Mouse (Mus musculus) cerebellum, postnatal 10 days (tissue): ENCODE results near the gene Sgms1.
A peak's percentile ranks its signal among the peaks of the same experiment; 100 is the strongest.
"Not testable (repeated sequence)": the region's sequence is repeated elsewhere in the genome, so short reads cannot be mapped to it uniquely, and the experiment has no call there.

Source experiments
- DNase-seq, 2 experiments: peaks; one replicate each; pipeline ENCODE4 v3.0.0; 2021; ENCODE audit warnings: mixed read lengths in 2 of 2

The Sgms1 gene

DNA sequence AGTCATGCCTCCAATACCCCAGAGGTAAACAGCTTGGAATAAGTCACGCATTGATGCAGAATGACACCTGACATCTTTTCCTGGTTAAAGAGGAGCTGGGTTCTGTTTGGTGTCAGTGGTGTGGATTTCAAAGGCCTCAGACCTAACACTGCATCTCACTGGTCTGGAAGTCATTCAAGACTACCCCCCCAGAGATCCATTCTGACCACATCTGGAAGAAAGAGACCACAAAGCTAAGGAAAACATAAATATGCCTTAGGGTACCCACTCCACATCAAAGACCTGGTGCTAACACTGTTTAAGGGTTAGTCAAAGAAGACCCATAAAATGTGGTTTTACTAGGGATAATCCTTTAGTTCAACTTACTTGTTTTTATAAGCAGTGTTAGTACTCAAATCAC lies 65.0 kb downstream of the Sgms1 start:
- no peak for DNase-seq

DNA sequence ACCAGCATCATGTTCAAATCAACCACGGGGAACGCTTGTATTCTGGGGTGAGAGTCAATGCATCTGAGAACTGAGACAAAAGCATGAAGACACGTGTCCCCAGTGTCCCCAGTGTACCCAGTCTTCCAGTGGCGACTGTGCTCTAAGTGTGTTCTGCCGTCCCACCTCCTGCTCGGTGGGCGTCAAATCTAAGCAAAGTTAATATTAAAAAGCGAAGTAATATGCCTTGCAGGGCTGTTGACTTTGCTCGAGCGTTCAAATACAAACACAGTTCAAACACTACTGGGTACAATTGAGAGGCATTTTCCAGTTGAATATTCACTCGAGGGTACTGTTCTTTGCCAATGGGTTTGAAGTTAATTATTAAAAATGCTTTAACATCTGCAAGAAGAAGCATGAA lies 66.4 kb downstream of the Sgms1 start:
- DNase-seq, result no peak

DNA sequence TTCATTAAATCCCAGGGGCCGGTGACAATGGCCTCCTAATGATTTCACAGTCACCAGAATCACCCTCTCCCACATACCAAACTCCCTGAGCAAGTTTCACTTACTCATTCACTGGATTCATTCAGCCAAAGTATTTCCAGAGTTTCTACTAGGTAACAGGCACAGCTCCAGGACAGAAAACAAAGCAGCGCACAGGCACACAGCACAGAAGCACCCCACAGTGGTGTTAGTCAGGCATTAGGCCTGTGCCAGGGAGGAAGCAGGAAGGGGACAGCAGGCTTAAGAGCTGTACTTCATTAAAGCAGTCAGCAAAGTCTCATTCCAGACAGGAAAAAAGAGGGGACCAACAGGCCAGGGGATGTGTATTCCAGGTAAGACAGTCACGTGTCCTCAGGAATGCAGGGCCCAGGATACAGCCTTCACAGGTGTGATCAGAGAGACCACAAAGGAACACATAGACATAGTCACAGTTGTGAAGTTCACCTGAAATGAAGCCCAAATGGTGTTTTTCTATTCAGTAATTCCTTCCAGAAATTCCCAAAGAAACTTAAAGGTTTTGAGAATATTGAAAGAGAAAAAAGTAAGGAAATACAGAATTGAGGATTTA lies 67.0 kb downstream of the Sgms1 start:
- DNase-seq, result peak; percentile 51 to 66

DNA sequence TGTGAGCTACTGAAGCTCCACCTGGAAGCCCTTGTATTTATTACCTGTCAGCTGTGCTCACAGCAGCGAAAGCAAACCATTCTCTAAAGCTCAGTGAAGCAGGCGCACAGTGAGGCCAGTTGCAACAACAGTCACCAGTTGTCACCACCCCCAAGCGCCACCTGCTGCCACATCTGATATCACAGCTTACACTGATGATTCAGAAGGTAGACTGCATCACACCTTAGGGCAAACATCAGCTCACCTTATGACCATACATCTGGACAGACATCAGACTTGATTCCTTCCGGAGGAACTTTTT lies 69.2 kb downstream of the Sgms1 start:
- DNase-seq, result peak; percentile 66

DNA sequence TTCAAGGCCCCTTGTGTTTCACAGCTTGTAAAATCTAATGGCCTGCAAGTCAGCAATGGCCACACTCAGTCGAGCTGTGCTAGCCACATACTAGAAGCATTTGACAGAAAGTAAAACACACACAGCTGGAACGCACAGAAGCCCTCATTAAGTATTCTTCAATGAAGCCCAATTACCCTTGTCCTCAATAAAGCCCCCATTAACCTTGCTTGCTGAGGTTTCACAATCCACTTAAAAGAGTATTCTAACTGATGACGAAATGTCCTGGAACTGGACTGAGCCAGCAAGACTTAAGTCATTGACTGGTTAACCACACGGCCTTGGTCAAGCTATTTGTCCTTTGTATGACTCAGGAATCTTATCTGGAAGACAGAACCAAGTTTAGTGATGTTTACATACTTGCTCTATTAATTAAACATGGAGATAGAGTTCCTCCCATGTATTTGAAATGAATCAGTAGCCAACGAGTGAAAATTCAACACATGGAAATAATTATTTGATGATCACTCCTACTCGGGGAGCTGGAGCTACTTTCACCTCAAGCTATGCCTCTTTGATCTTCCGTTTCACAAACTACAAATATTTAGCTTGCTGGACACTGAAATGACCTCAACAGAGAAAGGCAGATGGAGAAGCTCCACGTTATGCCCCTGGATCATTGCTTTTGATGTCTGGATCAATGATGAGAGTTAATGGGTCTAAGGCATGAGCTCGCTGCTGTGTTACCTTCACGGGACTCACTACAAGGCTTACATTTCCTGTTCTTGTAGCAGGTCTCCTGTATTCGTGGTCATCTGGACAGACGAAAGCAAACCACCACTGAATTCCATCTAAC lies 69.8 kb downstream of the Sgms1 start:
- DNase-seq, result no peak

DNA sequence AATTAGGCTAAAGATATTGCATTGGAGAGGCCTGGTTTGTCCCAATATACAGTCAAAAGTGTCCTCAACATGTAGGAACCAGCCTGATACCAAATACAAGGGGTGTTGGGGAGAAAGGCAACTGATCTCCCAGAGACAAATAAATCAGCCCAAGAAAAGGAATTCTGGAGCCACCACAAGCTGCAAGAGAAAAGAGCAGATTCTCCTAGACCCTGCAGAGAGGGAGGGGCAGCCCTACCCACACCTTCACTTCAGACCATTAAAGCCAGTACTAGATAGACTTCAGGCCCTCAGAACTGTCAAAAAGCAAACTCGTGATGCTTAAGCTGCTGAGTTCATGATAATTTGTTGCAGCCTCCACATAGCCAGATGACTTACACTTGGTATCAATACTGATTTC lies 70.5 kb downstream of the Sgms1 start:
- no peak for DNase-seq

DNA sequence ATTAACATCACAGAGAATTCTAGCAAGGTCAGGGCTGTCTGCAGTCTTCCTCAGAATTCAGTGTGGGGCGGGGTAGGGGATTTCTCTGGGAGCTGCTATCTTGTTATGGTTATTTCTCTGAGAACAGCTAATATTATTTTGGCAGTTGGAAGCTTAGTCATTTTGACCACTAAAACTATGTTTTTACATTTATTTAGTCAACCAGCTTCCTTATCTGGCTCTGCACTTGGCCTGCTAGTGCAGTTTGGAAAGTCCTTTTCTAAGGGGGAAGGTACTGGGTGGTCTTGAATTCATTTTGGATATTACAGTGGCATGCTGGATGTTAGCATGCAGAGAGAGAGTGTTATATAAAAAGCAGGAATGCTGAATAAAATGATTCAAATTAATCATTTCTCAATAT lies 72.2 kb downstream of the Sgms1 start:
- DNase-seq, result not testable (repeated sequence)

DNA sequence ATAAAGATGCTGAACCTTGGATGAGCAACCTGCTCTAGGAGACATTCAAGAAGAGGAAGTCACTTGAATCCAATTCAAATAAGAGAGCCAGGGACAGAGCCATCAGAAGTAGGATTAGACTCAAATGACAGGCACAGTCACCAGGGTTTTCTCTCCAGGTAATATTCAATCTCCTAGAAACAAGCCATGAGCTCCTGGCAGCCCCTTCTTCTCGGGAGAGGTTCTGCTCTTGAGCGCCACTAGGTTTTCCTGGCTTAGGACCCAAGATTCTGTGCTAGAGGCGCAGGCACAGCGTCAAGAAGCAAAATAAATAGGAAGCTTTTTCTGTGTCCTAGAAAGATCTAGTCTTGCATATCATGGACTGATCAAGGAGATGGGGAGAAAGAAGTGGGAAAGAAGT lies 76.2 kb downstream of the Sgms1 start:
- DNase-seq, result peak; percentile 32 to 45

DNA sequence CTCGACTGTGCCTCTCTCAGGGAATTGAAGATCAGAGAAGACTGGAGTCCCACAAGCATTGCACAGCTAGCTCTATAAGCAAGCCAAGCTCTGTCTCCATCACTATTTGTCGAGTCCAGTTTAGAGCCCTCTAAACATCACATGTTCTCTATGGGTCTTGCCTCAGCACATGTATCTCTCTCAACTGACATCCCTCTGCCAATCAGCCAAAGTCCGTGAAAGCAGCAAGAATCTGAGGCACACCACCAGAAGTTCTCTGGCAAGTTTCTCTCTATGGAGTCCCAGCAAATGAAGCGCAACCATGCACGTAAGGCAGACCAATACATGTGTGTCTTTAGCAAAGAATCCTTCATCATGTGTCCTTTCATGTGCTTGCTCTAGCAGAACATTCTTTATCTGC lies 77.8 kb downstream of the Sgms1 start:
- no peak for DNase-seq

DNA sequence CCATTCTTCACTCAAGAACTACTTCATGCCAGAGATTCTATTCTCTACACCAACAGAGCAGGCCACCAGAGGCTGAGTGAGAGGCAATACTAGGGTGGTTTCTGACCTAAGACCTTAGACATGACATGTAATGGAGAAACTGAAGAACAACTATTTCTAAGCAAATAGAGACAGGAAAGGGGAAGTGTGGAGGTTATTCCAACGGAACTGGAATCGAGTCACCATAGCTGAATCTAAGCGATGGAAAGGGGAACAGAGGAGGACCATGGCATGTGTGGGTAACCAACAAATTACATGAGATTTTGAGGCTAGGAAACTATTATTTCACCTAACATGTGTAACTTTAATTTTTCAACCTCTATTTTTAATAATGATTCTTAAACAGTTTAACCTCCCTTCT lies 78.5 kb downstream of the Sgms1 start:
- no peak for DNase-seq

DNA sequence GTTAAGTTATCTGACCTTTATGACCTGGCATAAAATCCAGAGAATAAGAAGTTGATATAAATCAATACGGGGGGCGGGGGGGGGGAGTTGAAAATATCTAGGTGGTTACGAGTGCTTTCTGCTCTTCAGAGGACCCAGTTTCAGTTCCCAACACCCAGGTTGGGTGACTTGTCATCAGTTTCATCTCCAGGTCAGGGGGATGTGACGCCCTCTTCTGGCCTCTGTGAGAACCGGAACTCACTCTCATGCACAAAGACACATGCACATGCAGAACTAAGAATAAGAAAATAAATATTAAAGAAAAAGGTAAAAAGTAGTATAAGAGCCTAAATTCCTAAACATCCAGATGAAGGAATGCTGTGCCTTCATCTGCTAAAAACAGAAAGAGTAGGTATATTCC lies 79.0 kb downstream of the Sgms1 start:
- no peak for DNase-seq

DNA sequence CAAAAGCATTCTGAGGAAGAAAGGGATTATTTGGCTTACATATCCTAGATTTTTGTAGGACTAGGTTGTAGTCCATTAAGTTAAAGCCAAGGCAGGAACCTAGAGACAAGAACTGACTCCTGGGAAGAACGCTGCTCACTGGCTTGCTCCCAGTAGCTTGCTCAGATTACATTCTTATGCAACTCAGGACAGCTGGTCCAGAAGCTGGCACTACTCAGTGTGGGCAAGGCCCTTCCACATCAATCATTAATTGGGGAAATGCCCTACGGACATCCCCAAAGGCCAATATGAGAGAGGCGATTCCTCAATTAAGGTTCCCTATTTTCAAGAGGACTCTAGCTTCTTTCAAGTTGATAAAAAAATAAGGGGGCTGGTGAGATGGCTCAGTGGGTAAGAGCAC lies 80.2 kb downstream of the Sgms1 start:
- DNase-seq, result peak in 1 of 2 experiments; percentile 36

DNA sequence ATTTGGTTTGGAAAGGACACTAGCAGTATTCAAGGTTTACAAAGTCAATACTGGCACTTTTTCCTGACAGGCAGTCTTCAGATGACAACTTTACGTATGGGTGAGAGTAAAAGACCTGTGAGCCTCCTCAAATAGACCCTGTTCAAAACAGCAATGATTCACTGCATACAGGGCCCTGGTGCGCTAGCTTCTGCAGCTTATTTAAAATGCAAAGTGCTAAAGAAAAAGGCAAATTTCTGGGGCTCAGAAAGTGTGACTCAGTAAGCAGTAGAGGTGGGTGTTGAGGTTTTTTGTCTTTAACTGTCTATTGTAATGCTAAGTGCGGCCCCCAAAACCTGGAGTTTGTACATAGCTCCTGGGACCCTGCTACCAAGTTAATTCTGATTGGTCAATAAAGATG lies 81.2 kb downstream of the Sgms1 start:
- DNase-seq, result no peak

DNA sequence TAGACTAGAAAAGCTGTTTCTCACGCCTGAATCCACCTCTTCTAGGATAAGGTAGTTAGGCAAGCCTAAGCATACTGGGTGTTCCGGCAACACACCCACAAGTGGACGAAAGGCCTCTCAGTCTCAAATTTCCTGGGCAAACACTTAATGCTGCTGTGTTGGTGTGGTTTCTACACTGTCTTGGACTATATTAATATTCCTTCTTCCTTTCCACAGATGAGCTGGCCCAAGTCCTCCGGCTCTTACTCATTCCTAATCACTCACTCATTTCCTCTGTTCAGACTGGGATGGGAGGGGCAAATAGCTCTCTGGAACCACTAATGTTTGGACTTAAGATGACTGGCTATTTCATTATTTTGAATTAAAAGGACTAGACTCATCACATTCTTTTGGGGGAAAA lies 84.6 kb downstream of the Sgms1 start:
- no peak for DNase-seq

DNA sequence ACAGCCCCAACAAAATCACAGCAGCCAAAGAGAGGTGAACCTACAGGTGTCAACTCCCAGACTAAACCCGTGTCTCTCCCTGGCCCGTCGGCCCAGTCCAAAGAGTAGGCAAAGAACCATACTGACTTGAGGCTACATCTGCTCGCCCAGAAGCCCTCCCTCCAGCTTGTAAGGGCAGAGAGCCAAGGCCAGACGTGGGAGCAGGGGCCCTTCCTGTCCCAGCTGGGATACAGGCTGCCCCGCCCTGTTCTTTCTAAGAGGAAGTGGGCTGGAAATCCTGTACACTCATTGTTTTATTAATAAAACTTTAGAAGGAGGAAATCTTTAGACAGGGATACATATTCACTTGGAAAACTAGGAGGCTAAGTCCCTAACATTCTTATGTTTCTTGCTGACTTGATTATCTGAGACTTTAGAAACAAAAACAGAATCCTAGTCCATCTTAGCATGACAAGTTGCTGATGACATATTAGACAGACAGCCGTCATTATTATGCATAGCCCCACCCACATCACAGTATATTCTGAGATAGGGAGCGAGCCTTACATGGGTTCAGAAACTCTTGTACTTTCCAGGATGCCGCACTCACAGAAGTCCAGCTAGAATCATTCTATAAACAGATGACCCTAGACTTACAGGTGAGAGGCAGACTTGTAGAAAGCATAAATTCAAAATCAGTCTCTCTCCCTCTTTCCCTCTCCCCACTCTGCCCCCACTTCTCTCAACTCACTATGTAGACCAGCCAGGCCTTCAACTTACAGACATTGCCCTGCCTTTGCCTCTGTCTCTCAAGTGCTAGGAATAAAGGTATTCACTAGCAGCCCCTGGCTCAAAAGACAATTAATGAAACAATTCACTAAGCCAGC lies 85.3 kb downstream of the Sgms1 start:
- DNase-seq, result peak; percentile 39 to 58

DNA sequence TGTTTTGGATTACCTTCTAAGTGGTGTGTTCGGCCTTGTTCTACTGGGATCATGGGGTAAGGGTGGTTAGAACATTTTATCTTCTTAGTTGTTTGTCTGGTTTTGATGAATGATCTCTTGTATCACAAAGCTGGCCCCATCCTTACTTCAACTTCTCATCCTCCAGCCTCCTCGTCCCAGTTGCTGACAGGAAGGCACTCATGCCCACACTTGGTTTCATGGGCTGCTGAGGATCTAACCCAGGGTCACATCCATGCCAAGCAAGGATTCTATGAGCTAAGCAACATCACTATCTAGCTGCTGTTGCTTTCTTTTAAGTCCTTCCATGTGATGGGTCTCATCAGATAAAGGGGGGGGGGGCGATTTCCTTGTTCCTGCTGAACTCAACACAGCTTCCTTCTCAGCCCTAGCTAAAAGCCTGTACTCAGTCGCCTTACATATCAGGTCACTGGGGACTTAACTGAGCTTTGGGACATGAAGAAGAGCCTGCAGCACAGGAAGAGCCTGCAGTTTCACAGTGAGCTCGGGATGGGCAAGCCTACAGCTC lies 86.6 kb downstream of the Sgms1 start:
- DNase-seq, result no peak

DNA sequence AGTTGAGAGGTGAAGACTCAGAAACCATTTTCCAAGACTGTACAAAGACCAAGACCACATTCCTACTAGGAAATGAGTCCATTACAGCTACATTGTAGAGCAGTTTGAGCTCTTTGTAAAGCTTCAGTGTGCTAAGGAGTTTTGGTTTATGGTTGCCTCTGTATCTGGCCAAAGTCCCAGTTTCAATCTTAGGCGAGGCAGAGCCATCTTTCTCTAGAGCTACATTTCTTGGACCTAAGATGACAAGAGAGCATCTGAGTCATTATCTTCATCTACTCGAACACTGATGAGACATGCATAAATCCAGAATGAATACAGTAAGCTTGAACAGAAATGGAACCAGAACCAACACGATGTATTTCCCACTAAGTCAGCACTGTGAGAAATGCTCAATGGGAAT lies 87.9 kb downstream of the Sgms1 start:
- DNase-seq, result no peak

DNA sequence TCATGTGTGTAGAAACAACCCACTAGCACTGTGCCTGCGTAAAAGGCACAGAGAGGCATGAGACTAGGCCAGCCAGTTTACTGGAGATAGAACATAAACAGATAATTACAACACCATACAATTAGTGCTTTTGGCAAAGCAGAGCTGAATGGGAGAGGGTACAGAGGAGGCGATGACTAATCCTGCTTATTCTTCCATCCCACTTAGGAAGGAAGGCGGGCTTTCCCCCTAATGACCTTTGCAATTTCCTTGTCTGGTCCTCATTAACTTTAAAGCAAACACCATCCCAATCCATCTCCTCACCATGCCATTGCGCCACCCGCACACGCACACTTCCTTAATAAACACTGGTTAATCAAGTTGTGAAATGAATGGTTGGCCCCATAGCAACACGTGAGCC lies 91.3 kb downstream of the Sgms1 start:
- no peak for DNase-seq

DNA sequence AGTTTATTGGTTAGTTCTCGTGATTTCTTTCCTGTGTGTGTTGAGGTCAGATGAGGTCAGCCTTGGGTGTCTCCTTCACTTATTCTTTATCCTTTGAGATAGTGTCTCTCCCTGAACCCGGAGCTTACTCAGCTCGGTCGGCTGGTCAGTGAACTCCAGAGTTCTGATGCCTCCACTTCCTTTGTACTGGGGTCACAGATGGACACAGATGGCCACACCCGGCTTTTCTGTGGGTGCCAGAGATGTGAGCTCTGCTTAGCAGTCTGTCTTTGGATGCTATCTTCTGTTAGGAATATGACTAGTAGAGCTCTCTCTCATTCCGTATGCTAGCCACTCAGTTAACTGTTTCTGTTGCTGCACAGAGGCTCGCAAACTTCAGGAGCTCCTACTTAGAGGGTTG lies 92.7 kb downstream of the Sgms1 start:
- no peak for DNase-seq

DNA sequence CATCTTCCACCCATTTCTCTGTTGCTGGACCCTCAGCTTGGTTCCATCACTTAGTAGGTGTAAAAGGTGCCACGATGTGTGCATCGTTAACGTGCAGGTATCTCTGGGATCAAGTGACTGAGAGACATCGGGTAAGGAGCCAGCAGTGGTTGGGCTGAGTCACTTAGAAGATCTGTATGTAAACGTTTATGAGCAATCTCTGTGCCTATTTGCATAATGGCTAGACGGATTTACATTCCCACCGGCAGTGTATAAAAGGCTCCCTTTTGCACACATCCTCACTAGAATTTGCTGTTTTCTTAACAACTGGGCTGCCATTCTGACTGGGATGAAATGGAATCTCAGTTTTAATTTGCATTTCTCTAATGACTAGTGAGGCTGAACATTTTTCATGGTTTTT lies 93.9 kb downstream of the Sgms1 start:
- DNase-seq, result no peak

DNA sequence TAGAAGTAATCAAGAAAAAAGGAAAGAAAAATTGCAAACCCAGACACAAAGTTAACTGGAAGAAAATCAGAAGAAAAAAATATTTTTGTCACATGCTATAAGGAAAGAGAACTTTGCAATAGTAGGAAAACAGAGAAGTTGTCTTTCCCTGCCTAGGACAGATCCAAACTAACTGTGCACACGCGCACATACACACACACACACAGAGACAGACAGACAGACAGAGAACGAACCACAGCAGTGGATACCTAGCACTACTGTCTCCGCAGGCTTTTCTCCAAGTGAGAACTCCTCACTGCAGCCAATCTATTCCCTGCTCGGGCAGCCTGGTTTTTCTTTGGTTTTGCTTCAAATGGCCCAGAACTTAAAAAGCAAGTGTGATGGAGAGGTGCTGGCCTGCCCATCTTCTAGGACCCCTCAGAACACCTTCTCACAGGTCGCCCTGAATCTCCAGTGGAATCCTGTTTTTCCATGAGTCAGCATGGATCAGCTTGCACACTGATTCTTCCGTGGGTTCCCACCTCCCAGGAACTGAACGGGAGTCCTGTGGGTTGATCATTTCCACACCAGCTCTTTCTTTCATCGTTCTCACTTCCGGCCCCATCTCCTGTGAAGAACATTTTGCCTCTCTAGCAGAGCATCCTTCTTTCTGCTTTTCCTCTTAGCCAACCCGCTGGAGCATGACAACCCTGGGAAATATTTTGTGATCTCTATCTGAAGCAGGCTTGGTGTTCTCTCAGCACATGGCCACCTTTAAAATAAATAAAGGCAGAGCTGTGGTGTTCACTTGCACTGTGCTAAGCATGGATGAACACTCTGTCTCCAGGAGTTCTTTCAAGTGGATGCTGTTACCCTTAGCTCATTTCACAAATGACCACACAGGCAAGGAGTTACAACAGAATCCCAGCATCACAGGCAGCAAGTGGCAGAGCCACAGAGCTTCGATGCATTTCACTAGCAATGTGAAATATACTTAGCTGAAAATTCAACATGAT lies 96.4 kb downstream of the Sgms1 start:
- DNase-seq, result no peak

DNA sequence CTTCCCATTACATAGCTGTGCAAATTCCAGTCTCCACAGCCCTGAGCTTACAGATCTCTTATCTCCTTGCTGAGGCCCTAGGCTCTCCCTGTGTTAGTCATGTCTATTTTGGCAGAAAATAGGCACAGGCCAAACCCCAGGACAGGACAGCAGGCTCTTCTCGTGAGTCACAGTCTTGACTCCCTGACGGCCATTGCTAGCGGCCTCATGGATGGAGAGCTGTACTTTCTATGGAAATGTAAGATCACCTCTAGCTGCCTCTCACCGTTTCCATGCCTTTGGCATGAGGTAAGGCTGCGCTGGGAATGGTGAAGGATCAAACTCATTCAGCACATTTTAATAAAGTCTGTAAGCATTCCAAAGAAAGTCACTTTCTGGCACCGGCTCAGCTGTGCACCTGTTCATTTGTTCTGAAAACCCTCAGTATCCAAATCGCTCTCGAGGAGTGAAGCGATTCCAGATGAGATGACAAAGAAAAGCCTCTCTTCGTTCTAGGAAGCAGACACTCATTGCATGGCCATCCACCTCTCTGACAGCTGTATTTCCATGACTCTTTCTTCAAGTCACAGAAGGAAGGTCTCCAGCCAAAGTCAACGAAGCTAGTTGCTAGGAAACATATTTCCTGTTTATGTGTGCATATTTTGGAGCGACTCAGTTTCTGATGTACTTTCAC lies 97.3 kb downstream of the Sgms1 start:
- peak; percentile 29 to 37 for DNase-seq
